Mouse (Mus musculus): Measurements from ENCODE around the gene BC005561. TPM values are rescaled to one million over a fixed set of nuclear protein-coding genes. Genes with fewer than 3 reads are reported as not detected.

BC005561 gene
- 10 to 100 TPM in 1 of 2 experiments, 1 to 10 TPM in 1; 9.6 to 16.2 TPM for polyA plus RNA-seq (2017; shearing (Covaris generic))

DNA sequence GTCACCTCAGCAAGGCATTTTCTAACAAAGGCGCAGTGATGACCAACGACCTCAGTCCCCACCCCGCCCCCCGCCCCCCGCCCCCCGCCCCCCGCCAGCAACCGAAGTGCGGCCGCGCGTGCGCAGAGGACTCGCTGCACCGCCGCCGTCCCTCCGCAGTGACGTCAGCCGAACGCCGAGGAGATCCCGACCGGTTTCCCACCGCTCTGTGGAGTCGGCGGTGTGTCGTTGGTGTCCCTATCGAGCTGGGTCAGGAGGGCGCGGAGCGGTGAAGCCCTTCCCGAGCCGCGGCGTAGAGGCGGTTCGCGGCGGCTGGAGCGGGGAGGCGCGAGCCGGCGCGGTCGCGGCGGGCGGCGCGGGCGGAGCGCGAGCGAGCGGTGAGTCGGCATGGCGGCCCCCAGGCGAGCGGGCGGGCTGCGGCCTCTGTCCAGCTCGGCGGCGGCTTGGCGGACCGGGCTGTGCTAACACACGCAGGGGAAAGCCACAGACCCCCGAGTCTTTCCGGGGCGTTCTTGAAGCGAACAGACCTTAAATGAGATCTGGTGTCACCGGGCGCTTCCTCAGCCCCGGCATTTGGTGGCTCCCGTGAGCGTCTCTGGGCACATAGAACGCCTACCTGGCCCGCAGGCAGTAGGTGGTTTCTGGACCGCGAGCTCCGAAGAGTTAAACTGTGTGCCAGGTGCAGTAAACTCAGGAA lies at the start of gene BC005561:
BC005561 (plus strand) TSS at position 158 of the 697 bp plus-strand sequence.

DNA sequence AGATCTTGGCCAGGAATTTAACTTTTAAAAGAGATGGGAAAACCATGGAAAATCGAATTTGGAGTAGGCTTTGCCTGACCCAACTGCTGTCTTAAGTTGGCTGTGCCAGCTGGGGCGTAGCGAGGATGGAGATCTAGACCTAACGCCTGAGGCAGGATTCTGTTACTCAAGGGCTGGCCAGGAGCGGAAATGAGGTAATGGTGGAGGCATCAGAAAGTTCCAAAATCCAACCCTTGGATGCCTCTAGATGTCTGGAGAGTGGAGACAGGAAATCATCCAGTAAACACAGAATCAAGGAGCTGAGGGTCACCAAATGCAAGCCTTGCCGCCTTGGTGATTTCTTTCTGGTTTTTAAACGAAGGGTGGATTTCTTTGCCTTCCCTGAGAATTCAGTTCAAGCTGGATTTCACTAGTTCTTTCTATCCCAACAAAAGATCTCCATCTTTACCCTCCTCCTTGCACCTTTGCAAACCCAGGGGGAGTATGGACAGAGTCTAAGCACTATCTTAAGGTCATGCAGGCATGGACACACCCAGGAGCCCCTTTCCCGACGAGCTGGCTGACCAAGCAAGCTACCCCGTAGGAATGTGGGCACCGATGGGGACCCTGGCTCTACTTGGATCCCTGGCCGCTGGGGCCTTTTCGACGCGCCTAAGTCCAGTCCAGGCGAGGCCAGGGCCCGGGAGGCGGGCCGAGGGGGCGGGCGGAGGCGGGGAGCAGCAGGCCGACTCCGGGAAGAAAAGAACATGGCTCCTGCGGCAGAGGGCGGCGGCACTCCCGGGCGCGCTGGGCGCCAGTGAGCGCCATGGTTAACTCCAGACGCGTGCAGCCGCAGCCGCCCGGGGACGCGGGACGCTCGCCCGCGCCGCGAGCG lies 49.1 kb upstream of the BC005561 start, which contains the start of gene Pkd2:
Pkd2 (plus strand) TSS at position 619 of the 874 bp plus-strand sequence.

Other genes with a start within 250 kb of the BC005561 start
- gene Ibsp, start 209.2 kb upstream of the BC005561 start, polyA plus RNA-seq (2017; shearing (Covaris generic)): under 1 TPM; 0.07 to 0.94 TPM
- not detected for gene Mepe, start 183.0 kb upstream of the BC005561 start, polyA plus RNA-seq (2017; shearing (Covaris generic))
- gene Spp1, start 73.2 kb upstream of the BC005561 start, polyA plus RNA-seq (2017; shearing (Covaris generic)): under 1 TPM; 0.48 to 0.49 TPM
- 1 to 10 TPM in 1 of 2 experiments, under 1 TPM in 1; 0.16 to 2.0 TPM for gene Pkd2, start 48.9 kb upstream of the BC005561 start, polyA plus RNA-seq (2017; shearing (Covaris generic))